Mouse (Mus musculus) kidney, postnatal 0 days (tissue): ENCODE measurements around the gene Wwp2. TPM values are rescaled to one million over a fixed set of nuclear protein-coding genes. Genes with fewer than 3 reads are reported as not detected.

Experiments used
- ATAC-seq: fragments of 200-750 bp; cut with Nextera tagmentation; replicated peaks from 2 replicates; pipeline ENCODE4 v1.8.0; 2017; ENCODE audit warnings: low read depth, moderate number of reproducible peaks, moderate TSS enrichment, moderate library complexity; ENCODE audit not compliant: low FRiP score
- DNase-seq: peaks from one replicate; pipeline ENCODE4 v3.0.0-alpha.2; 2016; ENCODE audit warnings: low spot score
- H3K27ac ChIP-seq: fragments of 300-500 bp; sonication (generic); 2 replicates; pipeline ENCODE4 v1.5.1; 2014; ENCODE audit warnings: mild to moderate bottlenecking
- H3K27me3 ChIP-seq: fragments of 300-500 bp; sonication (generic); 2 replicates; pipeline ENCODE4 v1.6.1; 2014; ENCODE audit warnings: low read length, mixed read lengths; ENCODE audit not compliant: insufficient read depth
- H3K36me3 ChIP-seq: fragments of 300-500 bp; sonication (generic); 2 replicates; pipeline ENCODE4 v1.6.1; 2014; ENCODE audit warnings: low read length, mixed read lengths; ENCODE audit not compliant: insufficient read depth
- H3K4me1 ChIP-seq: fragments of 300-500 bp; sonication (generic); replicated peaks from 2 replicates; pipeline ENCODE4 v1.6.1; 2014; ENCODE audit warnings: antibody characterized with exemption, low read length, mixed read lengths; ENCODE audit not compliant: insufficient read depth
- H3K4me2 ChIP-seq: fragments of 300-500 bp; sonication (generic); 2 replicates; pipeline ENCODE4 v1.6.1; 2014; ENCODE audit warnings: mild to moderate bottlenecking, low read length, moderate library complexity, mixed read lengths
- H3K4me3 ChIP-seq: fragments of 300-500 bp; sonication (generic); replicated peaks from 2 replicates; pipeline ENCODE4 v1.5.1; 2014; ENCODE audit warnings: low read depth, low read length
- H3K9ac ChIP-seq: fragments of 300-500 bp; sonication (generic); 2 replicates; pipeline ENCODE4 v1.6.1; 2014; ENCODE audit warnings: low read depth, low read length
- H3K9me3 ChIP-seq: fragments of 300-500 bp; sonication (generic); replicated peaks from 2 replicates; pipeline ENCODE4 v1.6.1; 2016; ENCODE audit warnings: low read length, inconsistent platforms, mixed read lengths
- CTCF ChIP-seq: IDR thresholded peaks from 2 replicates; pipeline ENCODE4 v1.5.1; 2016; ENCODE audit warnings: antibody characterized with exemption, low read depth, mild to moderate bottlenecking, moderate library complexity
- WGBS: fragments of 180-500 bp; shearing (Covaris S2); extraction: QIAGEN DNeasy Blood & Tissue Kit; methylation state at CpG from one replicate; pipeline ENCODE4 v1.1.7; 2014; 5-methylcytosine and 5-hydroxymethylcytosine counted together
- polyA plus RNA-seq: library from polyadenylated mRNA; unstranded; fragments of >200 nt; fragmentation: Nextera tagmentation; extraction: Ambion mirVana; gene quantifications from 2 replicates; pipeline ENCODE4 v1.2.1, GENCODE M21; 2015

Gene Wwp2
- polyA plus RNA-seq, 1 experiment from 2014 or later: 38.9 TPM

DNA sequence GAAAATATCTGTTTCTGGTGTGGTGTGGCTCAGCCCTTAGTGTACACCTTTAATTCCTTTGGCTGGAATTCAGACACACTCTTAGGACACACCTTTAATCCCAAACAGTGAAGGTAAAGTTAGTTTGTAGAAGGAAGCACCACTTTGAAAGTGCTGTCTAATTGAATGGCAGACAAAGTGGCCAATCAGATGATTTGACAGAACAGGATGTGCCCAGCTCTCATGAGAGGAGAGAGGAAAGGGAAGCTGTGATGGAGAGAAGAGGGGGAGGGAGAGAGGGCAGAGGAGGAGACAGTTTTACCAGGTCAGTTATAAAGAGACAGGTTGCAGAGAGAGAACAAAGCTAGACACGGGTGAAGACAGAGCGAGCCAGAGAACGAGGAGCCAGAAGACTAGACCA, 138.6 kb downstream of the Wwp2 start:
- no peak overlapping the region for H3K4me2 ChIP-seq
- H3K9me3 ChIP-seq: no peaks in the 10 kb centered on the region
- no peak for DNase-seq
- H3K4me1 ChIP-seq: no peaks in the 10 kb centered on the region
- no peak for ATAC-seq
- no peak overlapping the region for H3K9ac ChIP-seq
- TF ChIP-seq CTCF: no peak
- H3K27me3 ChIP-seq: no peaks in the 10 kb centered on the region
- H3K36me3 ChIP-seq: peaks cover 9% of the 10 kb centered on the region
- no peak overlapping the region for H3K4me3 ChIP-seq
- no peak overlapping the region for H3K27ac ChIP-seq
- 78% methylated on average over 3 of the region's 3 CpGs for WGBS

DNA sequence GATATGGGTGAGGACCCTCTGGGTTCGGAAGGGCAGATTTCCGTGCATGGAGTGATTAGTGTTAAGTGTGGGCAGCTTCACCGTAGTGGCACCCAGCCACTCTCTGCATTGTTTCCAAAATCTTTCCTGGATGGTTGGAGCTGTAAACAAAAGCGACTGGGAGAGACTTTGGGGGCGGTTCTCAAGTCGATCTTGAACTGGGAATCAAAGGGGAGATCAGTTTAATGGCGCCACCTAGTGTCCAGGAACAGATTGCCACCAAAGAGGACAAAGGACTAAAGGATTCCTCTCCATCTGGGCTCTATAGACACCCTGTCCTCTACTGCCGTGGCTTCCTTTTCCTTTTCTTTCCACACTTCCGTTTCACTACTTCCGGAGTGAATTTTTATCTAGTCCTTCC, 140.5 kb downstream of the Wwp2 start:
- H3K36me3 ChIP-seq: peaks cover 28% of the 10 kb centered on the region
- H3K27me3 ChIP-seq: no peaks in the 10 kb centered on the region
- no peak overlapping the region for H3K27ac ChIP-seq
- 8% methylated on average over 10 of the region's 10 CpGs for WGBS
- 0 out of 2 replicates have a peak overlapping the region, but pooled peaks have one; percentile 41 for H3K9ac ChIP-seq
- TF ChIP-seq CTCF: peak; percentile 93
- peak; percentile 56 for ATAC-seq
- no peaks in the 10 kb centered on the region for H3K9me3 ChIP-seq
- DNase-seq: peak; percentile 97
- H3K4me3 ChIP-seq: no peak overlapping the region
- H3K4me2 ChIP-seq: peak overlapping the region; percentile 30; the same call in 1 of the 2 replicates
- H3K4me1 ChIP-seq: no peaks in the 10 kb centered on the region

DNA sequence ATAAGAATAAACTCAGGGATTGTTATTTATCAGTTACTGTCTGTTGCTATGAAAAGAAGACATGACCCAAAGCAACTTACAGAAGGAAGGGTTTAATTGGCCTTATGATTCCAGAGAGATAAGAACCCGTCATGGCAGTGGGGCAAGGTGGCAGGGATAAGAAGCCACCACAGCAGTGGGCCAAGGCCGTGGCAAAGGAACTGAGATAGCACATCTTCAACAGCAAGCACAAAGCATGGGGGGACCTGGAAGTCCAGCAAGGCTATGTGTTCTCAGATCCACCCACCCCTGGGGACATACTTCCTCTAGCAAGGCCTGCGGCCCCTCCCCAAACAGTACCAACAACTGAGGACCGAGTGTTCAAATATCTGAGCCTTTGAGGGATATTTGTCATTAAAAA, 141.5 kb downstream of the Wwp2 start:
- no peak for DNase-seq
- Histone ChIP-seq H3K9ac (no peak overlapping the region), H3K4me1 (no peaks in the 10 kb centered on the region), H3K27me3 (no peaks in the 10 kb centered on the region), H3K27ac (no peak overlapping the region), H3K4me3 (no peak overlapping the region), H3K4me2 (no peak overlapping the region), H3K36me3 (peaks cover 37% of the 10 kb centered on the region), H3K9me3 (no peaks in the 10 kb centered on the region)
- no peak for TF ChIP-seq CTCF
- 80% methylated on average over 4 of the region's 4 CpGs for WGBS
- no peak for ATAC-seq

DNA sequence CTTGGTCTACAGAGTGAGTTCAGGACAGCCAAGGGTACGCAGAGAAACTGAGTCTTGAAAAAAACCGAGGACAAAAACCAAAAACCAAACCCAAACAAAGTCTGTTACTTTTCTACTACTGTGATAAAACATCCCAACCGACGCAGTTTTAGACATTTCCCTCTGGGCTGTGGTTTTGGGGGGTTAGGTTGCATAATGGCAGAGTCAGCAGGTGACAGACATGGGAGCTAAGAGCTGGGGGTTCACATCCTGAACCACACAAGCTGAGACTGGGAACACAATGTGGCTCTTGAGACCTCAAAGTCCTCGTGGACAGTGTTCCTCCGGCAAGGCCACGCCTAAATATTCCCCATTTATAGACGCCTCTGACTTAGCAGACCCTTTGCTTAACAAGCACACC, 142.0 kb downstream of the Wwp2 start:
- no peak overlapping the region for H3K27ac ChIP-seq
- H3K4me1 ChIP-seq: no peaks in the 10 kb centered on the region
- H3K27me3 ChIP-seq: no peaks in the 10 kb centered on the region
- ATAC-seq (no peak), DNase-seq (no peak)
- peaks cover 42% of the 10 kb centered on the region for H3K36me3 ChIP-seq
- no peak overlapping the region for H3K4me2 ChIP-seq
- H3K9me3 ChIP-seq: no peaks in the 10 kb centered on the region
- H3K9ac ChIP-seq: no peak overlapping the region
- WGBS: 90% methylated on average over 8 of the region's 8 CpGs
- H3K4me3 ChIP-seq: no peak overlapping the region
- no peak for TF ChIP-seq CTCF

DNA sequence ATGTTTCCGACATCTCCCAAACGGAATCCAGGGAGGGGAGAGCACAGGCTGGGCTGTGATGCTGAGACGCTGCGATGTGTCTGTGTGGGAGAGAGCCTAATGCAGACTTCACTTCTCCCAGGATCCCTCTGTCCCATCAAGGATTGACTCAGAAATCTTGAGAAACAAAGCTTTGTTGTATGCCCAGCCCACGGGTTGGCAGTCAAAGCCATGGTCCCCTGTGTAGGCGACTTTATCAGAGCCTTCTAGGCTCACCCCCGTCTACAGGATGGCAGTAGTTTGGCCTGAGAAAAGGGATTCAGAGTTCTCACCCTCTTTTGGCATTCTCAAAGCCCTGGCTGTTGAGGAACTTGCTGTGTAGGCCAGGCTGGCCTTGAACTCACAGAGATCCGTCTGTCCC, 142.4 kb downstream of the Wwp2 start:
- no peak for TF ChIP-seq CTCF
- no peak overlapping the region for H3K4me2 ChIP-seq
- H3K4me1 ChIP-seq: no peaks in the 10 kb centered on the region
- peaks cover 46% of the 10 kb centered on the region for H3K36me3 ChIP-seq
- DNase-seq (no peak), ATAC-seq (no peak)
- H3K9ac ChIP-seq: no peak overlapping the region
- H3K4me3 ChIP-seq: no peak overlapping the region
- no peak overlapping the region for H3K27ac ChIP-seq
- WGBS: 89% methylated on average over 8 of the region's 8 CpGs
- no peaks in the 10 kb centered on the region for H3K27me3 ChIP-seq
- H3K9me3 ChIP-seq: no peaks in the 10 kb centered on the region

DNA sequence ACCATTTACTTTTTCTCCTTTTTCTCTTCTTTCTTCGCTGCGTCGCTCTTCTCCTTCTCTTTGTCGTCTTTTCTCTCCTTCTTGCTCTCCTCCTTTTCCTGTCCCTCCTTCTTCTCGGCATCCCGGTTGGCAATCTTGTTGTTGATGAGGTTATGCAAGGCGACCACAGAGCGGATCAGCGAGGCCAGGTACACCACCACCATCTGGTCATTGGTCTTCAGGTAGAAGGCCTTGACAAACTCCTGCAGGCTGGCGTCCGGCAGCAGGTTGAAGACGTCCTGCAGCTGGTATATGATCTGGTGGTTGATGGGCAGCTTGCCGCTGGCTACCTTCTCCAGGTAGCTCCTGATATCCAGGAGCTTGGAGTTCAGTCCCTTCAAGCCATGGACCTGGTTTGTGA, 144.7 kb downstream of the Wwp2 start:
- H3K4me1 ChIP-seq: no peaks in the 10 kb centered on the region
- 94% methylated on average over 13 of the region's 13 CpGs for WGBS
- no peak overlapping the region for H3K27ac ChIP-seq
- H3K9me3 ChIP-seq: no peaks in the 10 kb centered on the region
- no peak overlapping the region for H3K4me2 ChIP-seq
- ATAC-seq (no peak), DNase-seq (no peak)
- H3K27me3 ChIP-seq: no peaks in the 10 kb centered on the region
- TF ChIP-seq CTCF: no peak
- no peak overlapping the region for H3K4me3 ChIP-seq
- no peak overlapping the region for H3K9ac ChIP-seq
- H3K36me3 ChIP-seq: peaks cover 60% of the 10 kb centered on the region

DNA sequence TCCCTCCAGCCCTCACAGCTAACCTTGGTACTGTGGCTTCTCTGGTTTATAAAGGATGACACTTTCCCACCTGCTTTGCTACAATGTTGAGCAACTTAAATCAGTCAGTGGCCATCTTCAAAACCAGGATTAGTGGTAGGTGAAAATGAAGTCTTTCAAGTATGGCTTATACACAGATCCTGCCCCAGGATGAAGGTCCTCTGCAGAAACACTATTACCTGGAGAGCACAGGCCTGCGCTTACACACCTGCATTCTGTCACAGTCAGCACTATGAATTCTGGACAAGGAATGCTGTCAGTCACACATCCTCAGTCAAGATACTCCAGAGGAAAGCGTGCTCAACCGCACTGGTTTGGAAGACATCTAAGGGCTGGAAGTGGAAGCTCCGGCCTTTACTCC, 145.4 kb downstream of the Wwp2 start:
- Histone ChIP-seq H3K27ac (no peak overlapping the region), H3K4me2 (no peak overlapping the region), H3K9ac (no peak overlapping the region), H3K4me3 (no peak overlapping the region), H3K9me3 (no peaks in the 10 kb centered on the region), H3K4me1 (0 out of 2 replicates have a peak, but pooled peaks cover under 1% of the 10 kb centered on the region), H3K36me3 (peaks cover 62% of the 10 kb centered on the region), H3K27me3 (no peaks in the 10 kb centered on the region)
- ATAC-seq: no peak
- no peak for DNase-seq
- no peak for TF ChIP-seq CTCF
- 97% methylated on average over 4 of the region's 4 CpGs for WGBS
